Mouse (Mus musculus): ENCODE data around the gene Rnaseh1.

Gene Rnaseh1

DNA sequence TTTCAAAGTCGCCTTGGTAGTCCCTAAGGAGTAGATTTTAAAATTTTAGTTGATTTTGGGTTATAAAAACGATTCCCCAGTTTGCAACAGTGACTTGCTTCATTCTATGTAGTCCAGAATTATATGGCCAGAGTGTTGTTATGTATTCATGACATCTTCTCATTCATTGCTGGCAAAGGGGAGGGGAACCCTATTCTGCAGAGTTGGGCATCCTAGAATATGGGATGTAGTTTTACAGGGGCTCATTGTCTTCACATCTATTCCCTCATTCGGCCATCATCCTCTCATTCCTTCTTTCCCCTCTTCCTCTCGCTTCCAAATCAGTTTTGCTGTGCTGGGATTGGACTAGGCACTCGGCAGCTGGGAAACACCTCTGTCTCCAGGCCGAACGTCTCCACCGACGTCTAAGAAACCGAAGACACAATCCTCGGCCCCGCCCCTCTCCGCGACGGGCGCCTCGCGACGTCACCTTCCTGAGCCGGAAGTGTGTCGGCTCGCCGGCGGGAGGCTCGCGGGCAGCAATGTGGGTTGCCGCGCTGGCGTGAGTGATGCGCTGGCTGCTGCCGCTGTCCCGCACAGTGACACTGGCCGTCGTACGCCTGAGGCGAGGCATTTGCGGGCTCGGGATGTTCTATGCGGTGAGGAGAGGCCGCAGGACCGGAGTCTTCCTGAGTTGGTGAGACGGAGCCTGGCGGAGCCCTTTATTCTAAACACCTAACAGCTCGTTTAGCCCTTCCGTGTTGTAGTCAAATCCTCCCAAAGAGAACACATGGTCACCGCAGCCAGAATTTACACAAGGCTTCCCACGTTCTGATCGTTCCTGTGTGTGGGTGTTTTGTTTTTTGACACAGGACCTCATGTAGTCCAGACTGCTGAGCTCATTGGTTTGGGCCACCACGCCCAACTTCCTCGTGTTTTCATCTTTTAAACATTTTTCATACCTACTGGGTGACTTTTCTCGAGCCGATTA, at the start of gene Rnaseh1:
Rnaseh1 (plus strand) TSS at position 462 of the 970 bp plus-strand sequence.
- peak; percentile 81 for DNase-seq (ENCODE audit: low read depth, low spot score)

DNA sequence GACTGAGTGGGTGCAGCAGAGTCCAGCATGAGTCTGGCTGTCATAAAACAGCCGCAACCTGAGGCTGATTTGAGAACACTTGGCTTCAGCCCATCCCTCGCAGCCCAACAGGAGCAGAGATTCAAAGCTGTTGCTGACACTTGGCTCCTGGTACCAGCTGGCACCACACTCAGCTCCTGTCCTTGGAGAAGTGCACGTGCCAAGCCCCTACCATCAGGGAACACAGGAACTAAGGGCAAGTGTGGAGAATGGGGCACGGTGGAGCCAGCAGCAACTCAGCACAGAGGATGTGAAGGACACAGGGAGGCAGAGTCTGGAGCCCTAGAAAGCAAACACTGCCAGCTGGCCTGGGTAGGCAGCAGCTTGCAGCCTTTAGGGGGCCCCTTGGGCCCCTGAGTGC, 47.1 kb upstream of the Rnaseh1 start:
- no peak for DNase-seq (ENCODE audit: low read depth, low spot score)

DNA sequence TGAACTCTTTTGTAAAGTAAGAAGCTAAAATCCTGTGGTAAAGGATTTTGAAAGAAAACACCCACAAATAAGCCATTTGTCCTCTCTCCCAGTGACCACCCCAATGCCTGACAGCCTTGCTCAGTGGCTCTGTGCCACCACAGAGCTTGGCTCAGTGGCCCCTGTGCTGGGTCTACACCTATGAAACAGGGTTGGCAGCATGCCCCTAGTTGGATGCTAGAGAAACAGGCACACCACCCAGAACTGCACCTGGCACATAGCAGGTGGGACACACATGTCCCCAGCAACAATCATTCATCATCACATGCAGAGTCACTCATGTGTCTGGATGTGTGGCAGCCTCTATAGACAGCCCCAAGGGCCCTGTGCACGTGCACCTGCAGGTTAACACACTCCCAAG, 45.9 kb upstream of the Rnaseh1 start:
- DNase-seq (ENCODE audit: low read depth, low spot score), result no peak

DNA sequence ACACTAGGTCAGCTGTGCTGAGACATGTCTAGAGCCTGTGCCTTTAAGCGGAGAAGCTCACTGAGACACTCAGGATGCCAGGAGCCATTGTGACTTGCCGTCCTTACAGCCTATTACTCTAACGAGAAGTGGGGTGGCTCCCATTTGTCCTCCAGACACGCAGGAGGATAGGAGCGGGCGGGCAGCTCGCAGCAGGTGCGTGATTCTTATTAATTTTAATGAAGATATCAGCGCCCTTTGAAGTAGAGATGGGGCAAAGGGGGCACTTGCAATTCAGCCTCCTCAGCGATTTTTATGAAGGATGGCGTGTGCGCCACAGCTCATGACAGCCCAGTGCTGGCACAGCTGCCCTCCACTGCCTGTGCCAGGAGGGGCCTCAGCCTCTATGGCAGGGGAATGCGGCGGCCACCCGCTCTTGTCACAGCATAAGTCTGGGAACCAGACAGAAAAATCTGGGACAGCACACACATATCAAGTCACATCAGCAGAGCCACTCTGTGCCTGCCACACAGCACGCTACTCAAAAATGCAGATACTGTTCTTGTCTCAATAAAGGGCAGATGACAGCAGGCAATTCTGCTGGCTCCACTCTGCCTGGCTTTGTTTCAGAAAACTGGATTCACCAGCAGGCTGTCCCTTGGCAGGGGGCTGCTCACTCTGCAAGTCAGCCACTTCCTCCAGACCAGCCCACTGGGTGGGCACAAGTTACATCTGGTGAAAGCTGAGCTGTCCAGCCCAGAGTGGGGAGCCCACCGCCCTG, 41.7 kb upstream of the Rnaseh1 start:
- no peak for DNase-seq (ENCODE audit: low read depth, low spot score)

DNA sequence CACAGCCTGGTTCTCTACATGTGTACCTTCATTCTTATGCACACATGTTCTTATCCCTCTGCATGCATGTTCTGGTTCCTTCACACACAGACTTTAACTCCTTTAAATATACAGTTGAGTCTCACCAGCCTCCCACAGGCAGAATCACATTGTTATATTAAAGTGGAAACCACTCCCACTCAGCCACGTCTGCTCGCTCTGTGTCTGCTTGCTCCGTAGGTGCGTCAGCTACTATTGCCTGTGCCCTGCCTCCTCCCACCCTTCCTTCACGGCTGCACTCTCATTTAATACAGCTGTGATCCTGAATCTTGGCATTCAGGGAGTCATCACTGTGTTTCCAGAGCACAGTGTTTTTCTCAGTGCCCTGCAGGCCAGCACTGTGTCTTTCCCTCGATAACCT, 37.0 kb upstream of the Rnaseh1 start:
- no peak for DNase-seq (ENCODE audit: low read depth, low spot score)

DNA sequence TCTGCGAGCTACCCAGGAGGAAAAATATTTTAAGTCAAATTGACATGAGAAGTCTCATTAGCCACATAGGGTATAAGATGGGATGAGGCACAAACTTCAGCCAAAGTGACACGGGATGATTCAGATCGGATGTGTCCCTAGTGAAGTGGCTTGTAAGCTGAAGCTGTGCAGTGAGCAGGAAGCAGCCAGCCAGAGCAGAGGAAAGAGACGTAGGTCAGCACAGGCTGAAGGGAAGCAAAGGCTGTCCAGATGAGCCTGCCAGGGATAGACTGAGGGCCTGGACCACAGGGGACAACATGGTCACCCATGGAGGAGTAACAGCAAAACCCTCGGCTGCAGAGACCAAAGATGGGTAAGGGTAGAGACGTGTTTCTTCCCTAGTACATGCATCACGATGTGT, 35.0 kb upstream of the Rnaseh1 start:
- DNase-seq (ENCODE audit: low read depth, low spot score), result no peak

DNA sequence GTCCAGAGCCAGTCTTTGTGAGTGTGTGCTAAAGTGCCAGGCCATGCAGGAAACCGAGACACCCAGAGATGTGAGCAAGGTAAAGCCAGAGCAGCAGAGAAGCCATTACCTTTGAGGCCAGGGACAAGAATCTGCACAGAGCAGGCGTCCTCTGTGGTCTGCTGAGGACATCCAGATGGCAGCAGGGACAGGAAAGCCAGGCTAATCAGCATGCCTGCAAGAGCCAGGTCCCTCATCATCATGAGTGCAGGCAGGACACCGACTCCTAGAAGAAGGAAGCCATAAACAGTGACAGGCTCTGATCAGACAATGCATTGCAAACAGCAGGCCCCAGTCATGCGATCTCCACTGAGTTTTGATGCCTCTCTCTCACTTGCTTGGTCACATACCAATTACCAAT, 32.1 kb upstream of the Rnaseh1 start:
- no peak for DNase-seq (ENCODE audit: low read depth, low spot score)

DNA sequence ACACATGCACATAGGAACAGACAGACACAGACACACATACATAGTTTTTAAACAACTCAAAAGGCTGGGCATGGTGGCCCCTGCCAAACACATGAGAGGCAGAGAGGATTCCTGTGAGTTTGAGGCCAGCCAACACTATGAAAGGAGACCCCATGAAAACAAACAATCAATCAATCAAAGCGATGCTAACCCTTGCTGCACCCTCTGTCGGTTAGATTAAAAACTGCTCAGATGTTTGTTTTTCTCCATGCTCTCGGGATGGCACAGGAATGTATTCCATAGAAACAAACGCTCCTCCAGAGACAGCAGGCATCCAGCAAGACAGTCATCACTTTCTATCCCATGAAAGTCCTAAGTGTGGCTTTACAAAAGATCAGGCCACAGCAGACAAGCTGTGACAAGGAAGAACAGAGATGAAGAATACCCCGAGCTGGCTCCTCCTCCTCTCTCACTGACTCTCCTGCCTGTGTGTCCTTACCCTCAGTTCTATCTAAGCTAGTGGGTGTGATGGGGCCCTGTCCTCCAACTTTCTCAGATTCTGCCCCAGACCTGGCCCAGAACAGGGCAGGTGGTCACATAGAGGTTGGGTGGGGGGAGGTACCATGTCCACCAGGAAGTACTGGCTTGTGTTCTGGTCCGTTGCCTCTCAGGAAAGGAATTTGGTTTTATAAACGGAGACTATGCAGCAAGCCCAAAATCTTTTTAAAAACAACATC, 27.8 kb upstream of the Rnaseh1 start:
- no peak for DNase-seq (ENCODE audit: low read depth, low spot score)

DNA sequence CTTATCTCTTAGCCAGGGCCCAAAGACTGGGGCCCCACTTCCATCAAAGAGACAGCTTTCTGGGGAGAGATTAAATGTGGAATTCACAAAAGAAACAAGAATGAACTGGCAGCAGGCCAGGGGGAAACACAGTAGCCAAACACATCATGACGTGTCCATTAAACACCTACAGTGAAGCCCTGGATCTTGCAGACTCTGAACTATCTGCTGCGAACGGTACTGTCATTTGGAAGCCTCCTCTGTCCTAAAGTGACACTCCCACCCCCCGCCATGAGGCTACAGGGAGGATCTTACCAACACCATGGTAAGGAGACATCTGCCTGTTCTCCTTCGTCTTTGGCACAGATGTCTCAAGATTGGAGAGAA, 27.3 kb upstream of the Rnaseh1 start:
- DNase-seq (ENCODE audit: low read depth, low spot score), result no peak

DNA sequence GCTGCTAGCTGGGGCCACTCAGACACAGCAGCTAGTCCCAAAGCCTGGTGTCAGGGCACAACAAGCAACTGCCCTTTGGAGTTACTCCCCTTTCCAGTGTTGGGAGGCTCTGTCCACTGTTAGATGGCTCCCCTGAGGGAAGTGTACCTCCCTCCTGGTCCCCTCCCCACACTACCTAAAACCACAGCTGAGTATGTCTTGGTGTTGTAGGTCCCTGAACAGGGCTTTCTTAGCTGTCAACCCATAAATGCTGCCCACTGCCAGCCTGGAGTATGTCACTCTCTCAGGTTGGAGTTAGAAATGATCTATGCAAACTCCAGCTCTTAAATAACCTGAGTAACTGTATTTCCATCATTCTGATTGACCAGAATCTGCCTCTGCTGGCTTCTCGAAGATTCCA, 26.8 kb upstream of the Rnaseh1 start:
- no peak for DNase-seq (ENCODE audit: low read depth, low spot score)

DNA sequence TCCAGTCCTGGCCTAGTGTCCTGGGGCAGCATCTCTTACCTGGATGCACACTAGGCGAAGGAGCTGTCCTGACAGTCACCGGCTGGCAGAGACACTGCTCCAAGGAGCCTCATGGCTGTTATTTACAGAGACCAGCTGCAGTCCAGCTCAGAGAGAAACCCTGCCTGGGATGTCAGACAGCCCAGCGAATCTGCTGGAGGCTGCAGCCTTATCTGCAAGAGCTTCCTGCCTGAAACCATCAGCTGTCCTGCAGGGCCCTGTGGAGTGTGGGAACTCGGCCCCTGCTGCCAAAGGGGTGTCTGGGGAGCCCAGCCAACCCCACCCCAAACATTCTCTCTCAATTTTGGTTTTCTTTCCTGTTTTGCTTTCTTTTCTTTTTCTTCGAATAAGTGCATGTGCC, 26.2 kb upstream of the Rnaseh1 start, which contains the start of gene Colec11:
Colec11 (minus strand) TSS at position 183 of the 400 bp plus-strand sequence.
- DNase-seq (ENCODE audit: low read depth, low spot score), result no peak

DNA sequence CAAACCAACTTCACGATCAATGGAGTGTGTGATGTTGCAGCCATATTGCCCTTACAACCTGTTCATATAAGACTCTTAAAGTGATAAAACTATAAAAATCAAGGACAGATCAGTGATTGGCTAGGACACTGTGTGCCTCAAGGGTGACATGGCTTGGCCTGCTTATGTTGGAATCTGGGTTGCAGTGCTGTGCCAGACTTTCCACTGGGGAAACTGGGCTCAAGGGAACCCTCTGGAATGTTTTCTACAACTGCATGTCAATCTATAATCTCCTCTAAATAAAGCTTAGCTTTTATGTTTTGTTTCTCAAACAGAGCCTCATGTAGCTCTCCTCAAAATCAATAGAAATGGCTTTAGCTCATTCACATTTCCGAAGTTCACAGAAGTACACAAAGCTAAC, 25.2 kb upstream of the Rnaseh1 start:
- no peak for DNase-seq (ENCODE audit: low read depth, low spot score)

DNA sequence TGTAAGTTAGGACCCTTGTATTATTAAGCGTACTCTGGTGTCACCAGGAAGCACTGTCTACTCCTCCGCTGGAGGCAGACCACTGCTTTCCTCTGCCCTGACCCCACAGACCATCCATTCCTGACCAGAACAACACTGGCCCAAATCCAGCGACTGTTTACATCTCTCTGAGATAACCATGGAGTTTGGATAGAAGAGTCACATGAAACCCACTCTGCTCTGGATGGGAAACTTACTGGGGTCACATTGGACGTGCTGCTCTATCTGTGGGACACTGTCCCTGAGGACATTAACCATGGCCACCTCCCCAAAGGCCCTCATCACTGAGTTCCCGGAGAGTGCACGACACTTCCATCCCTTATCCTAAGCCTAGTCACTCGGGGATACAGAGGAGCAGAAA, 24.0 kb upstream of the Rnaseh1 start:
- no peak for DNase-seq (ENCODE audit: low read depth, low spot score)

DNA sequence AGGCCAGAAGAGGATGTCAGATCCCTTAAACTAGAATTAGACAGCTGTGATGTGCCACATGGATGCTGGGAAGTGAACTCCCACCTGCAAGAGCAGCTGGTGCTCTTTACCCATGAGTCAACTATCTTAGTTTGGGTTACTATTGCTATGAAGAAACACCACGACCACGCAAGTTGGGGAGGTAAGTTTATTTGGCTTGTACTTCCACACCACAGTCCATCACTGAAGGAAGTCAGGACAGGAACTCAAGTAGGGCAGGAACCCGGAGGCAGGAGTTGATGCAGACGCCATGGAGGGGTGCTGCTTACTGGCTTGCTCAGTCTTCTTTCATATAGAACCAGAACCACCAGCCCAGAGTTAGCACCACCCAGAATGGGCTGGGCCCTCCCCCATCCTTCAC, 22.3 kb upstream of the Rnaseh1 start:
- DNase-seq (ENCODE audit: low read depth, low spot score), result no peak

DNA sequence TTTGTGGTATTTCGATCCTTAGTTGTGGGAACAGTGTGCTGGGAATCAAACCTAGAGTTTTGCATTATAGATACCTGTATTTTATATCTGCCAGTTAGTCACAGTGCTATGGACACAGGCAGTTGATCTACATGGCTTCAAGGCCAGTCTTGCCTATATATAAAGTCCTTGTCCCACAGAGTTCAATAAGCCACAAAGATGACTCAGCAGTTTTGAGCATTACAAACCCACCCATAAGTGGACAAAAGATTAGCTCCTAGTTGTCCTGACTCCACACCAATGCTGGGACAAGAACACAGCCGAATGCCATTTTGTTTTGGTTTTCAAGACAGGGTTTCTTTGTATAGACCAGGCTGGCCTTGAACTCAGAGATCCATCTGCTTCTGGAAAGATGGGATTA, 21.0 kb upstream of the Rnaseh1 start:
- DNase-seq (ENCODE audit: low read depth, low spot score), result no peak

DNA sequence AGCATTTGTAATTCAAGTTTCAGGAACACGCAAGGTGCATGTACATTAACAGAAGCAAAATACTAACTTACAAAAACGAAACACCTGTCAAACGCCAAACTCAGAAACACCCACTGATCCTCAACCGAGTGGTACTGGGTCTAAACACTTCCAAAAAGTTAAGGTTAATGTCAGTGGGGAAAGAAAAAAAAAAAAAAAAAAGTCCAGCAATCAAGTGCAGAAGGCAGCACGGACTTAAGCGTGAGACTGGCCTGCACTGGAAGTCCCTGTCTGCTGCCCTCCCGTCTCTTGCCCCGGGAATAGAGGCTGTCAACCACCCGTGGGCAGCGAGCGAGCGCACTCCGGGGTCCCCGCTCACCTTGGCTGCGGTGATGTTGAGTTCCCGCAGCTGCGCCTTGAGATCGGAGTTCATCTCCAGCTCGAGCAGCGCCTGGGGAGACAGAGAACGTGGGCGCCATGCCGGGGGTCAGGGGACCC, 14.3 kb upstream of the Rnaseh1 start:
- DNase-seq (ENCODE audit: low read depth, low spot score), result no peak

DNA sequence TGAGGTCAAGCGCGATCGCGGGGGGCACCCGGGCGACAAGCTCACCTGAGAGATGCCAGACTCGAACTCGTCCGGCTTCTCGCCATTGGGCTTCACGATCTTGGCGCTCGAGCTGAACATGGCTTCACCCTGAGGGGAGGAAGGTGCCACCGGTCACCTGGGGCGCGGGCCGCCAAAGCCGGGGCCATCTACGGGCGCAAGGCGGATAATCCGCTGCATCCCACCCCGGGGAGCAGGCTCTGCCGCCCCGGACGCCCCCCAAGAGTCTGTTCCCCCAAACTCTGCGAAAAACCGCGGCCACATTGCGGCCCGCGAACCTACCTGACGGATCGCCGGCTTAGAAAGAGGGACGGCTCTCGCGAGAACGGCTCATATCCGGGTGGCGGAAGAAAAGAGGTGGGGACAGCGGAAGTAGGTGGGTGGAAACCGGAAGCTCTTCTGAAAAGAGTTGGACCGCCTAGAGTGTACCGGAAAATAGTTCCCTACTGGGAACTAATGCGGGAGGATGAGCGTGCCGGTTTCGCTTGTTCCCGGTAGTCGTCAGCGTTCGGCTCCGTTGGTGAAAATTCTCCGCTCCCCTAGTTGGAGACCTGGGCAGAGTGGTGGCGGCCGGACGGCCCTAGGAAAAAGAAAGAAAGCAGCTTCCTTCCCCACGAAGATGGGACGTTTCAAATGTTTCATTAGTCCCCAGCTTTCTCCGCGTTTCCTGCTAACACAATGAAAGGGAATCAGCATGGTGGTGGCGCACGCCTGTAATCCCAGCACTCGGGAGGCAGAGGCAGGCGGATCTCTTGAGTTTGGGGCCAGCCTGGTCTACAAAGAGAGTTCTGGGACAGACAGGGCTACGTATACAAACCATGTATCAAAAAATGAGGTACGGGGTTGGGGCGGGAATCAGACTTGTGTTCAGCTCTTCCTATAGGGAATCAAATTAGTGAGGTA, 13.6 kb upstream of the Rnaseh1 start, which contains the start of gene Rps7:
Rps7 (minus strand) TSS at position 419 of the 942 bp plus-strand sequence.
- peak; percentile 89 for DNase-seq (ENCODE audit: low read depth, low spot score)

DNA sequence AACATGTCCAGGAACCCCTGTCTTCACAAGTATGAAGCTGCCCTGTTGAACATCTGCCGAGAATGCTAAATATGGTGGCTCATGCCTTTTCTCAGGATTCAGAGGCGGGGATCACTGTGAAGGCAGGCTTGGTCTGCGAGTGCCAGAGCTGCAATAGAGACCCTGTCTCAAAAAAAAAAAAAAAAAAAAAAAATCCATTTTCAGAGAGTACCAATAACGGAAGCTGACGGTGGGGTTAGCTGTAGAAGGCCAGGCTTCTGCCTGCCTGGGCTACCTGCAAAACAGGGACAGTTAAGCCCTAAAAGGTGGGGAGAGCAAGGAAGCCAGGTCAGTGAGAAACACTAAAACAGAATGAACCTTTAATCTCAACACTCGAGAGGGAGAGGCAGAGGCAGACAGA, 12.9 kb upstream of the Rnaseh1 start:
- no peak for DNase-seq (ENCODE audit: low read depth, low spot score)

DNA sequence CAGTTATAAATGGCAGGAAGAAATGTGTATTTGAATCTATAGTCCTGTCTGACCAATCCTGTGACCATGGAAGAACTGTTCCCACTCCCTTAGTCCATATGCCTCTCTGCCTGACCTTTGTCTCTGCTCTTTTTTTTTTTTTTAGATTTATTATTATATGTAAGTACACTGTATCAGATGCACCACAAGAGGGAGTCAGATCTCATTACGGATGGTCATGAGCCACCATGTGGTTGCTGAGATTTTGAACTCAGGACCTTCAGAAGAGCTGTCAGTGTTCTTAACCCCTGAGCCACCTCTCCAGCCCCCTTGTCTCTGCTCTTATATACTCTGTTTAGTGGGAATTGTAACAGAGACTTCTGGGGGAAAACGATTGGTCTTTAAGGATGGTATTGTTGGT, 10.6 kb upstream of the Rnaseh1 start:
- DNase-seq (ENCODE audit: low read depth, low spot score), result no peak

DNA sequence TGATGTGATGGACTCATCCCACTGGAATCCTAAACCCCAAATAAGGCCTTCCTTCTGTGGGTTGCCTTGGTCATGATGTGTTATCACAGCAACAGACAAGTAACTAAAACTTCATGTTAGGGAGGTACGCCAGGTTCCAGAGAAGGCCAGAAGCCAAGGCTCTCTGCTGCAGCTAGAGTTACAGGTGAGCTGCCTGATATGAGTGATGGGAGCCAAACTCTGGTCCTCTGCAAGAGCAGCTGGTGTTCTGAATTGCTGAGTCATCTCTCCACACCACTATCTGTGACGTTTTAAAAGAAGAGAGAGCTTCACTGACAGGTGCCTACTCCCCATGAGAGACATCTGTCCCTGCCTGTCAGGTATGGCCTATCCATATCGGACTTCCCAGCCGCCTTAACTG, 13.2 kb downstream of the Rnaseh1 start:
- no peak for DNase-seq (ENCODE audit: low read depth, low spot score)

DNA sequence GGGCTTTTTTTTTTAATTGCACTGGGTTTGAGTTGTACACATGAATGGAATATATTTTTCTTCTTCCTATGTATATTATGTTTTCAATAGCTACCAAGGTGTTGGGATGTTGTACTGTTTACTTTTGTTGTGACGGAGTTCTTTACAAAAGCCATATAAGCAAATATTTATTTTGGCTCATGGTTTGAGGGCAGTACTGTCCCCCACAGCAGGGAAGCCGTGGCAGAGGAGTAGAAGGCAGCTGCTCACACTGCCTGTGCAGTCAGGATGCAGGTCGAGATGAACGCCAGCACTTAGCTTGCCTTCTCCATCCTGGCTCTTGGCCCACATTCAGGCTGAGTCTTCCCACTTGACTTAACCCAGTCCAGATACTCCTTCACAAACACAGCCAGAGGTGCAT, 17.3 kb downstream of the Rnaseh1 start:
- DNase-seq (ENCODE audit: low read depth, low spot score), result no peak
